Mouse (Mus musculus): ENCODE measurements around the gene Isca2.

Gene Isca2

DNA sequence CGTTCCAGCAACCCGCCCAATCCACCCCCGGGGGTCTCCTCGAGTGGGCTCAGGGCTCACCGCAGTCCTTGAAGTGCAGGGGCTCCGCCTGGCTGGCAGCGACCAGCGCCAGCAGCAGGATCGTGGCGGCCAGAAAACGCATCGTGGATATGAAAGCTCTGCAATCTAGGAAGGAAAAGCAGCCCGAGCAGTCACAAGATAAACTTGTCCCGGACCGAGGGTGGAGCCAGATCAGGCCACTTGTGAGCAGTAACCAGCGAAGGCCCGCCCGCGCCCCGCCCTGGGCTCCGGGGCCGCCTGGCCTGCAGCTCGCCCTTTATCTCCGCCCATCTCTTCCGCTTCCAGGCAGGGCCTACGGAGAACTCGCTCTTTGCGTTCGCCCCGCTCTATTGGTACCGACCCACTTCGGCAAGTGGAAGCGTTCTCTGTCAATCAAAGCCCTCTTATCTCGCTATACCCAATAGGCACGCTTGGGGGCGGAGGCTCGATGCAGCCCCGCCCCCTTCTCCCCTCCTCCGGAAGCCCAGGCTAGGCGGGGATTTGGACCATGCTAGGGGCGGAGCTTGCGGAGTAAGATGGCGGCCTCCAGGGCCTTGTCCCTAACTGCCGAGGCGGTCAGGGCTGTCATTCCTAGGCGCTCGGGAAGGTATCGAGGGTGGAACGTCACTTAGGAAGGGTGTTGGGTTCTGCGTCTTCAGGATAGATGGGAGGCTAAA, at the start of gene Isca2, which contains the start of gene Npc2:
Gene Isca2, plus strand, starts transcription at position 526 of the 716 bp plus-strand sequence.
Gene Npc2, minus strand, starts transcription at position 427 of the 716 bp plus-strand sequence.
- peak; percentile 71 to 94 for DNase-seq (ENCODE audit: low spot score in 2 of 2)

DNA sequence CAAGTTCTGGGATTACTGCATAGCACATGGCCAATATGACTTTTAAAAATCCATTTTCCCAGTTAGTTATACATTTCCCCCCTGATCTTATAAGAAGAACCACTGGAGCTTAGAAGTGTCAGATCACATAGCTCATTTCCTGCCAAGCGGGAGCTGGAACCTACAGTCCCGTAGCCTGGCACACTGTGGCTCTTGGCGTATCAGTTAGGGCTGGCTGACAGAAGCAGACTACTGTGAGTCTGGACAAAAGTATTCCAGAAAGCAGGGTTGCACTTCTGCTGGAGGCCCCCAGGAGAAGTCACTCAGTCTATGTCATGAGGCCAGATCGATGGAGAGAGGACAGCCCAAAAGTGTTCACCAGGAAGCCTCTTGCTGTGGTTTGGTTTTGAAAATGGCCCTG, 46.7 kb upstream of the Isca2 start:
- no peak for DNase-seq (ENCODE audit: low spot score in 2 of 2)

DNA sequence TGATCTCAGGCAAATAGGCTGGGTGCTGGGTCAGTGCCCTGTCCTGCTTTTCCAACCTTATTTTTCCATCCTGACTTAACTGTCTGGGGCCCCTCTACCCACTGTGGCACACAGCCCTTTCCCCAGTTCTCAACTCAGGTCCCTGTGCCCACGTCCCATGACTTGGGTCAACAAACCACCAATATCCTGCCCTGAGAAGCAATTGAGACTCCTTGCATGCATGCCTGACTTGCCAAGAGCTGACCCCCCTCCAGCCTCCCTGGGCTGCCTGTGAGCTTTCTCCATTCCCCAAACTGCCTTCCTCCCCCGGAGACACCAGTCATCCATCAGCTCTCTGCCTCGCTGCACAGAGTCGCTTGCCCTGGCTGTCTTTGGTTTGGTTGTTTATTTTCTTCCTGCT, 46.1 kb upstream of the Isca2 start:
- no peak for DNase-seq (ENCODE audit: low spot score in 2 of 2)

DNA sequence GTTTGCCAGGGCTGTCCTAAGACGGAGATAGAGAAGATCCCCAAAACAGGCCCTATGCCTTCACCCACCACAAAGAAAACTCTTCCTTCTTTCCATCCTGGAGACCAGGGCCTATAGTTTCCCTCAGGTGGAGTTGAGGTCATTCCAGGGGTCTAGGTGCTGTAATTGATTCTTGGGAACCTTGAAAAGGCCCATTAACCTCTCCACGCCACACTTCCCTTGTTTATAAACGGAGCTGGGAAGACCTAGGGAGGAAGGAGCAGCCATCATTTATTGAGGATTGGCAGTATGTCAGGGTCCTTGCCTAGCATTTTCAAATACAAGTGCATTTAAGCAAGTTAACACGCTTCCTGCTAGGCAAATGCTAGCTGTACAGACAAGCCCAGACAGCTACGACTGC, 45.6 kb upstream of the Isca2 start:
- DNase-seq (ENCODE audit: low spot score in 2 of 2), result no peak

DNA sequence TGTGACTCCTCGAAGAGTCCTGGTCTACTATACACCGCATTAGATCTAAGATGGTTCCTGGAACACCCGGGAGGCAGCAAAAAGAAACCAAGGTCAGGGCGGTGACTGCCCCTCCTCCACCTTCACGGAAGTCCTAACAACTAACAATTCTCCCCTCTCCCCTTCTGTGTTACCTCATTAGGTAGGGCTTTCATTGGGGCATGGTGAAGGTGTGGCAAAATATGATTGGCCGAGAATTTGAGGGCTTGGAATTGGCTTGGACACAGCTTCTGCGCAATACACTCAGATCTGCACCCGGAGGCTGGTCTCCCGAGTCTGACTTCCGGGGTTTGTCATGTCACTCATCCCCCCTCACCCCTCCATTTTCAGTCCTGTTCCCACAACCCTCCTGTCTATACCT, 44.6 kb upstream of the Isca2 start:
- DNase-seq (ENCODE audit: low spot score in 2 of 2), result no peak

DNA sequence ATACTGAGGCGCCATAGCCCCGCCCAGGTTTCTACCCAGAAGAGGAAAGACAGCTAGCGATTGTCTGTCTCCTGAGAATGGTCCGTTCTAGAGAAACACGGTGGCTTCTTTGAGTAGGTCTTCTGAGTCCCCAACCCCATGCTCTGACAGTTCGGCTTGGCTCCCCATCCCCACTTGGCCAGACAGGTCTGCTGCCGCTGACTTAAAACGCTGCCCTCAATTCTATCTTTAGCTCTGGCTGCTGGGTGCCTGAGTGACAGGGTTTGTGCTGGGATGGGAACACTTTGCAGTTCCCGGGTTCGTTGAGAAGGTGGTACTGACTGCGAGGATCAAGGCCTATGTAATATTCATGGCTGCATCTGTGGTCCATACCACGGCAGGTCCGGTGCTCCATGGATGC, 39.7 kb upstream of the Isca2 start:
- DNase-seq (ENCODE audit: low spot score in 2 of 2), result no peak

DNA sequence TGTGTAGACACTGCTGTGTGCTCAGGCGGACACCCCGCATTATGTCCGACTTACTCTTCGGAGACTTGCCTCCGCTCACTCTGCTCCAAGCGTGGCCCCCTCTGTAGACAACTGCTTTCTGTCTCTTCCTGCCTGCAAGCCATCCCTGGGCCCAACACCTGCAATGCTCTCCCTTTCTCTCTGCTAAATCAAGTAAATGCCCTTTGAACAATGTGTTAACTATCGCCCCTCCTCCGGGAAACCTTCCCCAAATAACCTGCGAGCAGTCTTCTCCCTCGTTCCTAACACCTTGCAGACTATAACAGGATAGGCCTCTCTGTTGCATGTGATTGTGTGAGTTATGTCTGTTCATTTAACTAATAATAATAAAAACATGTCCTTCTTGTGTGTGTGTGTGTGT, 29.6 kb upstream of the Isca2 start:
- DNase-seq (ENCODE audit: low spot score in 2 of 2), result no peak

DNA sequence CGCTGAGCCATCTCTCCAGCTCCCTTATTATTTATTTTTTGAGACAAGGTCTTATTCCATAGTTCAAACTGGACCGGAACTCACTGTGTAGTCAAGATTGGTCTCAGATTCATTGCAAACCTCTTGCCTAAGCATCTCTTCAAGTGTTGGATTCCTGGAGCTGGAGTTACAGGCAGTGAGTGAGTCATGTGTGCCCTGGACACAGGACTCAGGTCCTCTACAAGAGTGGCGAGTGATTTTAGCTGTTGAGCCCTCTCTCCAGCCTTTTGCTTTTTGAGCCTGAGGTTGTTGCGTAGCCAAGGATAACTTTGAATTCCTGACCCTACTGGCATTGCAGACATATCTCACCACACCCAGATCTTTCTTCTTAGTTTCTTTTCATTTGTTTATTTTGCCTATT, 27.4 kb upstream of the Isca2 start:
- no peak for DNase-seq (ENCODE audit: low spot score in 2 of 2)

DNA sequence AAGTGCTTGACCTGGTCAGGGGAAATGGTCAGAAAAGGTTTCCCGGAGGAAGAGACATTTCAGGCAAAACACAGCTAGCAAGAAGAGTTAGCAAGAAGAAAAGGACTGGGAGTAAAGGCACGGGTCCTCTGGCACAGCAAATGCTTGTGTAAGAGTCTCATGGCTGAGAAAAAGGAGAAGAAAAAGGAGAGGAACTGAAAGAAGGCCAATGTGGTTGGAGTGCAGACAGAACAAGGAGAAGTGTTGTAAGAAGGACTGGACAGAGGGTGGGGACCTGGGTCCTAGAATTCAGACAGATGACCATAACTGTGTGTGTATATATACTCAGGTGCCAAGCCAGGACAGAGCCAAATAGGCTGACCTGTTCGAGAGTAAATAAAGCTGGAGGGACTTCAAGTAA, 24.9 kb upstream of the Isca2 start:
- DNase-seq (ENCODE audit: low spot score in 2 of 2), result no peak

DNA sequence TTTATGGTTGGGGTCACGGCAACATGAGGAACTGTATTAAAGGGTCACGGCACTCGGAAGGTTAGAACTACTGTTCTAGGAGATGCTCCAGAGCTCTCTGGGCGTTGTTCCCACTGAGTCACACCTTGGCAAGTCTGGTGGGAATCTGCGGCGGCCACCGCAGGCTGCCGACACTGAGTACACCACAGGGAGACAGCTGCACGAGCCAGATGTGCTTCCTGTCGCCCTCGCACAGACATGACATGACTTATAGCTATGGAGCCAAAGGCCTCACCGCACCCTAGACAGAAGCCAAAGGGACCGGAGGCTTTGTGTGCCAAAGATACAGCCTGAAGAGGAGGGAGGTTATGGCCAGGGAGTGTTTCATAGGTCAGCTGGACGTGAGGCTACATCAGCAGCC, 22.4 kb upstream of the Isca2 start:
- no peak for DNase-seq (ENCODE audit: low spot score in 2 of 2)

DNA sequence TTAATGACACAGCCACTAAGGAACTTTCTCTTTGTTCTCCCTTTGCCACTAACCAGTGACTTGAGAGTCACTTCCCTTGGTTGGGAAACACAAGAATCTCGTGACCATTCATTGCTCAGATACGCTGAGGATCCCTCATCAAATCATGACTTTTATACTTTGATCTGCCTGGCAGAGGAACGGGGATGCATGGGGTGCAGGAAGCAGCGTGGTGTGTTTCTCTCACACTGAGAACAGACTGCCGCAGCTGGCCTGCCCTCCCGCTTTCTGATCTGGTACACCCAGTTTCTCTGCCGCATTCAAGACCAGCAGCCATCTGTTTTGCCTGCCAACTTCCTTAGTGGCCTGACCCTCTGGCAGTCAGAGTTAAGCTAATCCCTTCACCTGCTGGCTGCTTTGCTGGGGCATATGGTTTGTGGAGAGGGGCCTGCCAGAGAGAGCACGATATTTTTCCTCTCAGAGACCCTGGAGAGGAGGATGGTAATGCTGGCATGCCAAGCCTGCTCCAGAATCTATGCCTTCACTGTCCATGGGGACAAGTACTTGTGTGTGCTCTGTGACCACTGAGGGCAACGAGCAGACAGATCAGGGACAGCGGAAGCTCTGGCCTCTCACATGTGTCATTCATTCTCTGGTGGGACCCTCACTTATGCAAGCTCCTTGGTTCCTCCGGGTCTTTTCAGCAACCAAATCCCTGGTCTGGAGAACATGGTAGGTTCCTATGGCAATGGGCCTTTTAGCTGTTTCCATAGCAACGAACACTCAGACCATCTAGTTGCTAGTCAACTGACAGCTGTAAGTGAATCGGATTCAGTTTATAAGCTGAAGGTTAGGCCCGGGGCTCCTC, 20.7 kb upstream of the Isca2 start:
- peak in 1 of 2 experiments; percentile 58 for DNase-seq (ENCODE audit: low spot score in 2 of 2)

DNA sequence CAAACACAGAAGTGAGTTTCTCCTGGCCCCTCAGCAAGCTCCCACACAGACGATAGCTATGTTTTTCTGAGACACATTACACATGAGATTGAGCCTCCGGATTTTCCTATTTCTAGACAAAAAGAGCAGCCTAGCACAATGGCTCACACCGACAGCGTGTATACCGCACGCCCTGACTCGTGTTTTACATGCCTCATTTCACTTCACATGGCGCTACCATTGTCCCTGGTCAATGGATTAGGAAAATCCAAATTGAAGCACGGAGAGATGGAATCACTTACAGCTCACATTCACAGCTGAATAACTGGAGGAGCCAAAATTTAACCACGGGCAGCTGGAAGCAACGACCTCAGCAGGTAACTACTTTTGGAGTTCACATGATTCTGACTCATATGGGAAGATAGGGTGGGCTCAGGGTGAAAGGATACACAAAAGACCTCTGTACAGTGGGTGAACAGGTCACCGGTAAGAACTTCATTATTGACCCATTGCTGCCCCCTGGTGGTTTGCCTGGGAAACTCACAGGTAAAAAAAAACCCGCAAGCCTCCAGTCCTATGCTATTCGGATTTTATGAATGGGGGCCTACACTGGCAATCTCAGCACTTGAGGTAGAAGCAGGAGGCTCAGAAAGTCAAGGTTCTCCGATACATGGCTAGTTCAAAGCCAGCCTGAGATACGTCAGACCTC, 17.9 kb upstream of the Isca2 start:
- DNase-seq (ENCODE audit: low spot score in 2 of 2), result peak; percentile 56 to 74

DNA sequence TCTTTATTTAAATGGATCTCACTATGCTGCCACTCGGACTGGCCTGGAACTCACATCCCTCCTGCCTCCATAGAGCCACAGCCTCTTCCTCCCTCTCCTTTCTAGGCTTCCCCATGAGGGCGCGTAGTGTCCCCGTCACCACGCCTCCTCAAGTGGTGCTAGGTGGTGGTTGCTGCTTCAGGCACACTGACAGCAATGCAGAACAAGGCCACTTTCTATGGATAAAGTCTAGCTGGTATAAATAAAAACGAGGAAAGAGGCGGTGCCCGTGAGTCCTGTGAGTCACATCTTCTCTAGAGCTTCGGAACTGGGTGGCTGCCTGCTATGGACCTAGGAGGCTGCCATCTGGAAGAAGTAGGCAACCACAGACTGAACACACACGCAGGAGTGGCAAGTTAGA, 17.0 kb upstream of the Isca2 start:
- DNase-seq (ENCODE audit: low spot score in 2 of 2), result no peak

DNA sequence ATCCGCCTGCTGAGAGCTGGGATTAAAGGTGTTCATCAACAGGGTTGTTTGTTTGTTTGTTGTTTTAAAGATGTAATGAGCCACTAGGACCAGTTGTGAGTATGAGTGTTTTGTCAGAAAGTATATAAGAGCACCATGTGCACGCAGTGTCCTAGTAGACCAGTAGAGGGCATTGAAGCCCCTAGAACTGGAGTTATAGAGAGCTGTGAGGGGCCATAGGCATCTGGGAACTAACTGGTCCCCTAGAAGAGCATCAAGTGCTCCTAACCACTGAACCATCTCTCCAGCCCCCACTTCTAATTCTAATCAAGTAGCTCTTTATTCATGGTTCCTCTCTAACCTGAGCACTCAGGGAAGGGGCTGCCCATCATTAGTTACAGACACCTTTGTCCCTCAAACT, 14.0 kb upstream of the Isca2 start:
- no peak for DNase-seq (ENCODE audit: low spot score in 2 of 2)

DNA sequence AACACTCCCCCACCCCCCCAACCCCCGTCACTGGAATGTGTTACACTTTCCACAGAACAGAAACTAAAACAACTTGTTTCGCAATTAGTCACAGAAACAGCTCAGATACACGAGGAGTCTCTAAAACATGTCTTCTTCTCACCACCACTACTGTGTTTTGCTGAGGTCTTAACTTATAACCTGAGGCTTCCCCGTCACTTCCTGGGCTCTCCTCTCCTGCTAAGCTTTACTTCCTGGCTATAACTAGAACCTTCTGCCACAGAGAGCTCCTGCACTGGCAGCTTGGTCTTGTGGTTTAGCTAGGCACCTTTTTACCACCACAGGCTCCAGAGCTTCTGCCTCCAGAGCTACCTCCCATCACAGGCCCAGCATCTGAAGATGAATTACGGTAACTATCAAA, 10.5 kb upstream of the Isca2 start:
- no peak for DNase-seq (ENCODE audit: low spot score in 2 of 2)

DNA sequence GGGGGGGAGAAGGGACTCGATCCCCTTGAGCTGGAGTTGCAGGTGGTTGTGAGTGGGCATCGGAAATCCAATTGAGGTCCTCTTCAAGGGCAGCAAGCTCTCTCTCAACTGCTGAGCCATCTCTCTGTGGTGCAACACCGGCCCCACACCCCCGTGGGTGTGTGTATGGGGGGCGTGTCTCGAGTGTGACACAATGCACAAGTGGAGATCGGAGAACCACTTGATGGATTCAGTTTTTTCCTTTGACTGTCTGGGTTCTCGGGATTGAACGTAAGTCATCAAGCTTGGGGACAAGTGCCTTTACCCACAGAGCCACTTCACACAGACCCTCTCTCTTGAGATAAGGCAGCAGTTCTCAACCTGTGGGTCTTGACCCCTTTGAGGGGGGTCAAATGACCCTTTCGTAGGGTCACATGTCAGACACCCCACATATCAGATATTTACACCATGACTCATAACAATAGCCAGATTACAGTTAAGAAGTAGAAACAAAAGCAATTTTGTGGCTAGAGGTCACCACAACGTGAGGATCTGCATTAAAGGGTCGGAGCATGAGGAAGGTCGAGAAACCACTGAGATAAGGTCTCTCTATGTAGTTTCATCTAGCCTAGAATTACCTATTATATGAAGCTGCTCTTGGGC, 9.4 kb upstream of the Isca2 start:
- DNase-seq (ENCODE audit: low spot score in 2 of 2), result no peak

DNA sequence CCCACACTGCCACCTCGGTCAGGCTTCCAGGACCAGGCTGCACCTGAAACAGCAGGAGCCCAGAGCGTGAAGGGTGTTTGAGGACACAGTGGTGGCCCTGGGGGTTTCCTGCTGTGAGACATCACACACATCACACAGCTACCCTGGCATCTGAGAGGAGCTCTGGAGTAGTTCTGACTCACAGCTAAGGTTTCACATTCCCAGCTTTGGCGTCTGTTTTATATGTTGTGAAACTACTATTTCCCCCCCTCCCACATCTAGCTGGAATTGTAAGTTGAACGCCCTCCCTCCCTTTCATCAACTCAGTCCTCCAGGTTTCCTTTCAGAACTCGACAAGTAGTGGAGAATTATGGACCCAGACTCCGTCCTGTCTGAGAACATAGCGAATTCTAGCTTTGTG, 8.3 kb upstream of the Isca2 start:
- DNase-seq (ENCODE audit: low spot score in 2 of 2), result no peak

DNA sequence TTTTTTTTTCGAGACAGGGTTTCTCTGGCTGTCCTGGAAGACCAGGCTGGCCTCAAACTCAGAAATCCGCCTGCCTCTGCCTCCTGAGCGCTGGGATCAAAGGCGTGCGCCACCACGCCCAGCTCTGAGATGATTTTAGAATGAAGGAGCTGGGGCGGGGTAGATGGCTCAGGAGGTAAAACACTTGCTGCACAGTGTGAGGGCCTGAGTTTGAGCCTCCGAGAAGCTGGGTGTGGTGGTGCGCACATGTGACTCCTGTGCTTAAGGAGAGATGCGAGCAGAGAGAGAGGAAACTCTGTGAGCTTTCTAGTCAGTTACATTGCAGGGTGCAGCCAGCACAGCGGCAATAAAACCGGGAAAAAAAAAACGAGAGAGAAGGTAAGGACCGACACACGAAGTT, 7.5 kb upstream of the Isca2 start:
- no peak for DNase-seq (ENCODE audit: low spot score in 2 of 2)

DNA sequence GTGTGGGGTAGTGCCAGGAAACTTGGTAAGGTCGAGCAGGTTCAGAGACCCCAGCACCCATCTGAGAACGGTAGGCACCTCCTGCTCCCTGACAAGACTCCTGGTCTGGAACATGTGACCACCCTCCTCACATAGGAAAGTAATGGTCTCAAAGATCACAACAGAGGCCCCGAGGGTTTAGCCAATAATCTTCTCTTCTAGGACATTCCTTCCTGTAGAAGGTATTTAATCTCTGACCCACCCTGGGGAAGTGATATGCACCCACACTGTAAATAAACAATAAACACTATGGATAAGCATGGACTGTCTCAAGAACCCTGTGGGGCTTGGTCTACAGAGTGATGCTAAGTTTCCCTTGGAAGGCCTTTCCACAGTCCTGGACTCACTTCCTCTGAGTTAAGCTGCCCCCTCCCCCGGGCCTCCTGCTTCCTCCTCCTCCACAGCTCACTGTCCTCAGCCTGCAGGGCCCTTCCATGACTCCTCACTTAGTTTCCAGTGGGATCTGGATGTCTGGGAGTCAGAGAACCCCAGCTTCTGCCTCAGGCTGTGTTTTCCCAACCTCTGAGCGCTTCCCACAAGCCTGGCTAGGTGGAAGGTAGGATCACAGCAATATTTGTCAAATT, 6.8 kb upstream of the Isca2 start:
- DNase-seq (ENCODE audit: low spot score in 2 of 2), result no peak

DNA sequence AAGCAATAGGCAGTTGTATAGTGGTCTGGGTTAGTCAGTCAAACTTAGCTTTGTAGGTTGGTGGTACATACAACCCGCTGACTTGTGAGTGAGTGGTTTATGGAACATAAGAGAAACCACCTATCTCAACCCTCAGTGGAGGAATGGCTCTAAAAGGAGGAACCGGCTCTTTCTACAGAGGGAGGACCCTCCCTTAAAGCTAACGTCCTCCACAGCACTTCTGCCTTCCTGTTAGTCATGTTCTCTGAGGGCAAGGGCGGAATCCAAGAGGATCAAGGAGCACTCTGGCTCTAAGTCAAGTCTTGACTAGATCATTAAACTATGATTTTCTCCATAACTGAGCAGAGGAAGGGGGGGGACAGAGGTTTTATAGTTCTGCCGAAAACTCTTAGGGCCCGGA, 5.5 kb upstream of the Isca2 start:
- DNase-seq (ENCODE audit: low spot score in 2 of 2), result no peak

DNA sequence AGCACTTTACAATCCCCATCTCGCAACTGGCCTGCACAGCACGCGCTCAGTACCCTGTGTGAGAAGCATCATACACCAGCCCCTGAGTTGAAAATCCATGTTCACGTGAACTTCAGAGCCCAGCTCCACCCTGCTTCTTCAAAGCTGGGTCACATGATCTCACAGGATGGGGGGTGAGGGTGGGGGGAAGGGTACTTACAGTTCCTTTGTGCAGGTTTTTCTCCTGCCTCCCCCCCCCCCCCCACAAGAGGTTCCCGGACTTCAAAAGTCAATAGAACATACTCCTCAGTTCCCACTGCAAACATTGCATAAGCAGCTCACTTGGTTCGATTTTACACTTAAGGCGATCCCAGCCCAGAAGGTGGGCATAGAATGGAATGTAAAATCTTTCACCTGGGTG, 3.4 kb upstream of the Isca2 start:
- DNase-seq (ENCODE audit: low spot score in 2 of 2), result no peak
